Mouse (Mus musculus) embryo, embryonic 10 days (tissue): ENCODE results near the gene Vmn2r3.
"Not testable (repeated sequence)": the region's sequence is repeated elsewhere in the genome, so short reads cannot be mapped to it uniquely, and the experiment has no call there.

Experiments used
- DNase-seq: peaks from one replicate; pipeline ENCODE4 v3.0.0-alpha.2; 2015; ENCODE audit warnings: low spot score

Vmn2r3 gene

GRCm38 (mm10) chr3:64289609-64290008, at the start of gene Vmn2r3:
TSS of gene Vmn2r3 (minus strand) at chr3:64289709.
- DNase-seq, result no peak

GRCm38 (mm10) chr3:64332548-64332947, 43.0 kb upstream of the Vmn2r3 start:
- DNase-seq, result no peak

- no peak for DNase-seq
Observed at GRCm38 (mm10) chr3:64321824-64322223, 32.3 kb upstream of the Vmn2r3 start.

GRCm38 (mm10) chr3:64306799-64307198, 17.3 kb upstream of the Vmn2r3 start:
- DNase-seq, result no peak

- DNase-seq, result no peak
Observed at GRCm38 (mm10) chr3:64265762-64266112, 23.8 kb downstream of the Vmn2r3 start.

GRCm38 (mm10) chr3:64265056-64265761, 24.3 kb downstream of the Vmn2r3 start:
- DNase-seq, result not testable (repeated sequence)

- DNase-seq, result no peak
Observed at GRCm38 (mm10) chr3:64259582-64259981, 29.9 kb downstream of the Vmn2r3 start.

GRCm38 (mm10) chr3:64251646-64252045, 37.9 kb downstream of the Vmn2r3 start:
- no peak for DNase-seq

GRCm38 (mm10) chr3:64250461-64250860, 39.0 kb downstream of the Vmn2r3 start:
- not testable (repeated sequence) for DNase-seq

GRCm38 (mm10) chr3:64235459-64235858, 54.0 kb downstream of the Vmn2r3 start:
- DNase-seq, result not testable (repeated sequence)

- not testable (repeated sequence) for DNase-seq
Observed at GRCm38 (mm10) chr3:64233655-64234054, 55.9 kb downstream of the Vmn2r3 start.

GRCm38 (mm10) chr3:64227243-64227642, 62.3 kb downstream of the Vmn2r3 start:
- peak; percentile 12 for DNase-seq
